Comparison of ENCODE assay signal across 8 mouse cellular contexts in the genomic region with DNA sequence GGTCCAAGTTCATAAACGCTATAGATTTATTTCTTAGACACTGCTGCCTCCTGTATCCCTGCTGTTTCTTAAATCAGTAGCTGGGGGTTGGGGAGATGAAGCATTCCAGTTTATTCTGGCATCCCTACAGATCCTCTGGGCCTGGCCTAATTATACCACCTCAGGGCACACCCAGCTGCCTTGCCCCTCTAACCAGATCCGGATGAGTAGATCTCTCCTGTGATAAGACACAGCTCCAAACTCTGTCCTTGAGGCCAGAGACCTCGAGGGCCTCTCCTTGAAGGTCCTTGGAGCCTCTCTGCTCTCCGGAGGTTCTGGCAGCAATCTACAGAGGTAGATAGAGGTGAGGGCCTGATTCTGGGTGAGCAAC. TPM values are rescaled to one million over a fixed set of nuclear protein-coding genes. Genes with fewer than 3 reads are reported as not detected.
DNase-seq lines count a peak whose midpoint lies in the region; ATAC-seq and TF ChIP-seq lines count a peak whose summit lies in the region.

No protein-coding gene starts in this region.

- H3K36me3 ChIP-seq in megakaryocyte, embryonic 14.5 days (replicated peaks; ENCODE audit: low read length): peaks cover 4% of the 10 kb centered on the region
- no peaks in the 10 kb centered on the region for H3K36me3 ChIP-seq in heart, postnatal 0 days (replicated peaks; ENCODE audit: control insufficient read depth, insufficient read depth, low read length)
- H3K36me3 ChIP-seq in limb, embryonic 14.5 days (ENCODE audit: control insufficient read depth, insufficient read depth, low read length): peaks cover 7% of the 10 kb centered on the region

- H3K27me3 ChIP-seq in megakaryocyte, embryonic 14.5 days (replicated peaks): peaks cover 21% of the 10 kb centered on the region
- 0 out of 2 replicates have a peak, but pooled peaks cover 9% of the 10 kb centered on the region for H3K27me3 ChIP-seq in heart, postnatal 0 days (ENCODE audit: control insufficient read depth, insufficient read depth, low read length)
- H3K27me3 ChIP-seq in limb, embryonic 14.5 days (ENCODE audit: control insufficient read depth, insufficient read depth, low read length): no peaks in the 10 kb centered on the region

- peak; percentile 41 for DNase-seq in brain, adult 2 months (ENCODE audit: low read depth, low spot score)
- peak; percentile 39 for DNase-seq in heart, postnatal 0 days (ENCODE audit: low spot score)
- DNase-seq in limb, embryonic 14.5 days (ENCODE audit: low spot score): peak; percentile 42
- peak; percentile 62 for DNase-seq in retina, postnatal 1 day
- no peak for DNase-seq in left cerebral cortex, adult 18-20 months (ENCODE audit: low spot score in 2 of 2)
- DNase-seq in left cerebral cortex, adult 9 months (ENCODE audit: low spot score in 2 of 2): no peak

- peak overlapping the region; percentile 78 for H3K4me2 ChIP-seq in heart, postnatal 0 days (ENCODE audit: low read depth, low read length)
- H3K4me2 ChIP-seq in limb, embryonic 14.5 days (replicated peaks; ENCODE audit: low read depth, low read length, severe bottlenecking): peak overlapping the region; percentile 82

- no peak for TF ChIP-seq POLR2A in limb, embryonic 14.5 days (IDR thresholded peaks at IDR 0.05; ENCODE audit: borderline replicate concordance, extremely low read depth, insufficient read depth, insufficient read length)

- H3K4me3 ChIP-seq in megakaryocyte, embryonic 14.5 days (replicated peaks): peak overlapping the region; percentile 93
- H3K4me3 ChIP-seq in heart, postnatal 0 days (ENCODE audit: low read depth, low read length): peak overlapping the region; percentile 51
- peak overlapping the region; percentile 37 for H3K4me3 ChIP-seq in limb, embryonic 14.5 days (replicated peaks; ENCODE audit: low read length)

- no peaks in the 10 kb centered on the region for H3K9me3 ChIP-seq in megakaryocyte, embryonic 14.5 days
- H3K9me3 ChIP-seq in heart, postnatal 0 days (replicated peaks; ENCODE audit: control insufficient read depth, low read length): no peaks in the 10 kb centered on the region
- H3K9me3 ChIP-seq in limb, embryonic 14.5 days (ENCODE audit: control insufficient read depth, low read length): no peaks in the 10 kb centered on the region

- ATAC-seq in megakaryocyte, adult 5-6 weeks (ENCODE audit: poor library complexity, severe bottlenecking): no peak
- no peak for ATAC-seq in heart, postnatal 0 days (ENCODE audit: insufficient read depth, low read depth)
- no peak for ATAC-seq in limb, embryonic 14.5 days (ENCODE audit: low FRiP score, low read depth)

- TF ChIP-seq CTCF in heart, postnatal 0 days (IDR thresholded peaks at IDR 0.05; ENCODE audit: low read depth): no peak

- peak overlapping the region; percentile 92 for H3K27ac ChIP-seq in heart, postnatal 0 days (ENCODE audit: low read depth)
- H3K27ac ChIP-seq in limb, embryonic 14.5 days (replicated peaks; ENCODE audit: low read depth, low read length): peak overlapping the region; percentile 87

- TF ChIP-seq EP300 in heart, postnatal 0 days (IDR thresholded peaks at IDR 0.05; ENCODE audit: low read depth): no peak

- peak overlapping the region; percentile 68 for H3K9ac ChIP-seq in heart, postnatal 0 days (replicated peaks; ENCODE audit: low read depth, low read length)
- peak overlapping the region; percentile 55; the same call in 1 of the 2 replicates for H3K9ac ChIP-seq in limb, embryonic 14.5 days (ENCODE audit: low read depth, low read length, severe bottlenecking)

- 6% methylated on average over 4 of the region's 4 CpGs for WGBS in heart, postnatal 0 days
- WGBS in limb, embryonic 14.5 days: 2% methylated on average over 4 of the region's 4 CpGs

- H3K4me1 ChIP-seq in megakaryocyte, embryonic 14.5 days: peaks cover 56% of the 10 kb centered on the region
- H3K4me1 ChIP-seq in heart, postnatal 0 days (ENCODE audit: control insufficient read depth, insufficient read depth): peaks cover 11% of the 10 kb centered on the region; the same call in 1 of the 2 replicates
- H3K4me1 ChIP-seq in limb, embryonic 14.5 days (ENCODE audit: control insufficient read depth, insufficient read depth, low read length): peaks cover 25% of the 10 kb centered on the region

RNA-seq across cellular contexts. Expression of gene Hes1, which starts 5.4 kb away (rescaled TPM):
- polyA plus RNA-seq in megakaryocyte, embryonic 14.5 days (2012; ENCODE audit: insufficient read depth, low replicate concordance): 35.1 and 50.8 TPM in 2 replicates
- total RNA-seq in megakaryocyte, adult 5-6 weeks (2015): 0.60 and 0.71 TPM in 2 replicates
- 0.18 and 0.49 TPM in 2 replicates for total RNA-seq in megakaryocyte, adult 5-6 weeks (2017)
- 19.3 and 20.9 TPM in 2 replicates for total RNA-seq in heart, postnatal 0 days (2014; rRNA removed; ENCODE audit: low replicate concordance)
- polyA plus RNA-seq in heart, postnatal 0 days (2015; fragmentation: Nextera tagmentation; extraction: Ambion mirVana): 24.9 and 27.2 TPM in 2 replicates
- polyA plus RNA-seq in limb, embryonic 14.5 days (2012; rRNA removed): 143 and 188 TPM in 2 replicates
- polyA plus RNA-seq in limb, embryonic 14.5 days (2014; fragmentation: Nextera tagmentation; extraction: Ambion mirVana): 71.9 and 73.4 TPM in 2 replicates
- total RNA-seq in left cerebral cortex, adult 18-20 months (2021): 10 to 100 TPM; 21.1 to 26.0 TPM

Comparison
In these comparisons a context has a peak if more than half of its experiments do, and no peak if none do; other contexts are left out.
1. H3K4me3 ChIP-seq: peak in every context shown above with its lines; median percentile 93 in megakaryocyte, embryonic 14.5 days; 51 in heart, postnatal 0 days; 37 in limb, embryonic 14.5 days.
2. DNase-seq: peak in brain, adult 2 months (single experiment), heart, postnatal 0 days (single experiment), limb, embryonic 14.5 days (single experiment) and retina, postnatal 1 day (single experiment); none in left cerebral cortex, adult 18-20 months (0 of 2) and left cerebral cortex, adult 9 months (0 of 2).
3. RNA of gene Hes1, which starts 5.4 kb away (total RNA-seq): 21.1 to 26.0 TPM in left cerebral cortex, adult 18-20 months and 19.3 to 20.9 TPM in heart, postnatal 0 days; 0.18 to 0.71 TPM in megakaryocyte, adult 5-6 weeks; every median in the first group is over 10 times any median in the second.